Mouse (Mus musculus): ENCODE results near the gene Olfr620.

Olfr620 gene

GRCm38 (mm10) chr7:103612434-103612833 is at the start of gene Olfr620:
TSS of gene Olfr620 (minus strand) at chr7:103612534.
- no peak for DNase-seq (ENCODE audit: low spot score)

DNA sequence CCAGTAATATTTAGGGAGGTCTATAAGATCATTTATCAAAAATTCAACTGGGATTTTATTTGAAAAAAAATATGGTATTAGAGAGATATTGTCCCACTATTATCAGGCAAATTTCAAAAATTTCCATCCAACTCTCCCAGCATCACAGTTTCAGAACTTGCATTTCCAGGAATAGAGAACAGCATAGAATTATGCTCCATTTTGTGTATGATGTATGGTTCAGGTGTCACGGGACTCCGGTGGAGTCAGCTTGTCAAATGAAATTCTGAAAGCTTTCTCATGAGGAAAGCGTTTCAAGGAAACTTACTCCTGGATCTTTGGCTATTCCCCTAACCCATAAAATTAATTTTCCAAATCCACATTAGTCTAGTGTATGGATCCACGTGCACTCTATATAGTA is 31.7 kb upstream of the Olfr620 start:
- no peak for DNase-seq (ENCODE audit: low spot score)

- DNase-seq (ENCODE audit: low spot score): no peak
Measured at GRCm38 (mm10) chr7:103642602-103643001, 30.3 kb upstream of the Olfr620 start, which contains the start of gene Olfr622. TSS of gene Olfr622 (minus strand) at chr7:103642702.

- DNase-seq (ENCODE audit: low spot score): no peak
Measured at GRCm38 (mm10) chr7:103636795-103637194, 24.5 kb upstream of the Olfr620 start.

DNA sequence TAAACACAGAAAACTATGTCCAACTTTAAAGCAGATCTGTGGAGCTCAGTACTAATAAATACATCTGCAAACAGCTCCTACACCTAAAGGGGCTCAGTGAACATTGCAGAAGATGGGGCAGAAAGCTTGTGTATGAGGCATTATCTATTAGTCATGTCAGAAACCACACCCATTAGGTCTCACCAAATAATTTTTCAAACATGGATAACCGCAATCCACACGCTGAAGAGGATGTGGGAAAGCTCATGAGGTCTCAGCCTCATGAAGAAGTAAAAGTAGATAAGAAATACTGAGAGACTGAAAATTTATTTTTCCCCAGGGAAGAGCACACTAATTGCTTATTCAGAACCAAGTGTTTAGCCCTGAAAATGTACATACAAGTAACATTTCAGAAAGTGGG is 4.9 kb downstream of the Olfr620 start:
- no peak for DNase-seq (ENCODE audit: low spot score)

DNA sequence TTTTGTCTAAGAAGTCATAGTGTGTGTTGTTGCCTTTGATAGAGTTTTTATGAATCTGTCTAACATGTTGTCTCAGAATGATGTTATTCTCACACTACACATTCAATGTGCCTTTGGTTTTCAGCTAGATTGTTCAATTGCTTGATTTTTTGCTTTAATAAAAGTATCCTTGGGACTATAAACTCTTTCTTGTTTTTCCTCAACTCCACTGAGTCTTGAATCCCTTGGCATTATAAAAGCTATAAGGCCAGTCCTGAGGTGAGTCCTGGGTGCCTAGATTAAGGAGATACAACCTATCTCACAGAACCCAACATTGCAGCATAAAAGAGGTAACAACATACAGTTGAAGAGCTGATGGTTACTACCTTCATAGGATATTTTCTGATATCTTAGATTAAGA is 12.1 kb downstream of the Olfr620 start, which contains the start of gene Olfr619:
TSS of gene Olfr619 (plus strand) at position 301 of the 400 bp plus-strand sequence.
- no peak for DNase-seq (ENCODE audit: low spot score)

GRCm38 (mm10) chr7:103589803-103590202 is 22.5 kb downstream of the Olfr620 start, which contains the start of gene Olfr618:
TSS of gene Olfr618 (plus strand) at chr7:103590103.
- DNase-seq (ENCODE audit: low spot score): no peak

GRCm38 (mm10) chr7:103572761-103573160 is 39.6 kb downstream of the Olfr620 start, which contains the start of gene Olfr617:
TSS of gene Olfr617 (plus strand) at chr7:103573061.
- no peak for DNase-seq (ENCODE audit: low spot score)

- DNase-seq (ENCODE audit: low spot score): no peak
Measured at GRCm38 (mm10) chr7:103569043-103569442, 43.3 kb downstream of the Olfr620 start, which contains the start of gene Olfr616. TSS of gene Olfr616 (minus strand) at chr7:103569143.

DNA sequence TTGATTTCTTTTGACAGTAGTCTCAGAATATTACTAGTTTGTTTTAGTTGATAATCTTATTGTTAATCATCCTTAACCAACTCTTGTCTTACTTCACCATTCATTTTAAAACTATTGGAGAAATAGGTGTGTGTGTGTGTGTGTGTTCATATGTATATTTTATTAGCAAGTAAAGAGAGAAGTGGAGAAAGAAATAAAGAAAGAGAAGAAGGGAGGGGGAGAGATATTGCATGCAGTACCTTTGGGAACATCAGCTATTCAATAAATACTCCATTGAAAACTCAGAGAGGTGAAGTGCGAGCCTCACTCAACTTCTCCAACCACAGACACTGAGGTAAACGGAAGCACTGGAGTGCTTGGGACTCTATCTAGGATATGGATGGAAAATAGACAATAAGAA is 56.6 kb downstream of the Olfr620 start, which contains the start of gene Olfr615:
TSS of gene Olfr615 (plus strand) at position 301 of the 400 bp plus-strand sequence.
- no peak for DNase-seq (ENCODE audit: low spot score)

All from urinary bladder, postnatal 10 days (tissue).